Mouse (Mus musculus) neutrophil, adult 83 days (primary cell): ENCODE measurements around the gene Olfr1166. TPM values are rescaled to one million over a fixed set of nuclear protein-coding genes. Genes with fewer than 3 reads are reported as not detected.

ENCODE experiments used
- total RNA-seq, 2 experiments: library from RNA; stranded (reverse); gene quantifications; one replicate each; pipeline ENCODE4 v1.2.4; 2023

Gene Olfr1166
- not detected for total RNA-seq

GRCm38 (mm10) chr2:88128172-88128571, at the start of gene Olfr1166:
Gene Olfr1166, minus strand, starts transcription at chr2:88128272.

GRCm38 (mm10) chr2:88155093-88155492, 27.0 kb upstream of the Olfr1166 start, which contains the start of gene Olfr1167:
Gene Olfr1167, minus strand, starts transcription at chr2:88155193.

GRCm38 (mm10) chr2:88093866-88094265, 34.2 kb downstream of the Olfr1166 start, which contains the start of gene Olfr1164:
Gene Olfr1164, minus strand, starts transcription at chr2:88093966.

Other genes with a start within 250 kb of the Olfr1166 start
- gene Olfr1153, start 233.3 kb downstream of the Olfr1166 start, total RNA-seq: not detected
- gene Olfr1154, start 223.1 kb downstream of the Olfr1166 start, total RNA-seq: not detected
- gene Olfr1155, start 183.1 kb downstream of the Olfr1166 start, total RNA-seq: not detected
- gene Olfr1156, start 175.2 kb downstream of the Olfr1166 start, total RNA-seq: not detected
- not detected for gene Olfr1157, start 160.0 kb downstream of the Olfr1166 start, total RNA-seq
- gene Olfr74, start 153.6 kb downstream of the Olfr1166 start, total RNA-seq: not detected
- not detected for gene Olfr1158, start 138.2 kb downstream of the Olfr1166 start, total RNA-seq
- gene Olfr1160, start 120.0 kb downstream of the Olfr1166 start, total RNA-seq: not detected
- not detected for gene Olfr1161, start 105.5 kb downstream of the Olfr1166 start, total RNA-seq
- gene Olfr73, start 90.6 kb downstream of the Olfr1166 start, total RNA-seq: not detected
- not detected for gene Olfr1162, start 77.1 kb downstream of the Olfr1166 start, total RNA-seq
- not detected for gene Olfr1163, start 56.4 kb downstream of the Olfr1166 start, total RNA-seq
- not detected for gene Olfr1164, start 34.3 kb downstream of the Olfr1166 start, total RNA-seq
- gene Olfr1167, start 26.9 kb upstream of the Olfr1166 start, total RNA-seq: not detected
- gene Olfr1168, start 53.6 kb upstream of the Olfr1166 start, total RNA-seq: not detected
- gene Olfr1170, start 100.1 kb upstream of the Olfr1166 start, total RNA-seq: not detected
- gene Olfr1173, start 151.6 kb upstream of the Olfr1166 start, total RNA-seq: not detected
- gene Olfr1174-ps, start 186.9 kb upstream of the Olfr1166 start, total RNA-seq: not detected
- not detected for gene Olfr1175-ps, start 198.9 kb upstream of the Olfr1166 start, total RNA-seq
- not detected for gene Olfr1176, start 208.4 kb upstream of the Olfr1166 start, total RNA-seq
- not detected for gene Olfr1177-ps, start 218.2 kb upstream of the Olfr1166 start, total RNA-seq